Mouse (Mus musculus) c-Kit-positive CD71-positive TER-119-positive erythroid progenitor cells, embryonic 14.5 days (primary cell): ENCODE measurements around the gene Ap2a2.
"Not testable (repeated sequence)": the region's sequence is repeated elsewhere in the genome, so short reads cannot be mapped to it uniquely, and the experiment has no call there.

Source experiments
- DNase-seq: peaks from one replicate; pipeline ENCODE4 v3.0.0-alpha.2; 2013; ENCODE audit warnings: low spot score

Ap2a2 gene

GRCm38 (mm10) chr7:141559726-141560325, 2.1 kb upstream of the Ap2a2 start:
- peak; percentile 30 for DNase-seq

GRCm38 (mm10) chr7:141560471-141560870, 1.5 kb upstream of the Ap2a2 start:
- no peak for DNase-seq

- DNase-seq, result no peak
Observed at GRCm38 (mm10) chr7:141562421-141562851, 463 bp downstream of the Ap2a2 start.

GRCm38 (mm10) chr7:141562852-141563427, 967 bp downstream of the Ap2a2 start:
- peak; percentile 61 for DNase-seq

- DNase-seq, result no peak
Observed at GRCm38 (mm10) chr7:141564561-141564960, 2.6 kb downstream of the Ap2a2 start.

- no peak for DNase-seq
Observed at GRCm38 (mm10) chr7:141566587-141566986, 4.6 kb downstream of the Ap2a2 start.

GRCm38 (mm10) chr7:141569283-141569803, 7.4 kb downstream of the Ap2a2 start:
- DNase-seq, result no peak

- DNase-seq, result no peak
Observed at GRCm38 (mm10) chr7:141569916-141570315, 7.9 kb downstream of the Ap2a2 start.

- no peak for DNase-seq
Observed at GRCm38 (mm10) chr7:141570625-141571295, 8.8 kb downstream of the Ap2a2 start.

GRCm38 (mm10) chr7:141574041-141574440, 12.1 kb downstream of the Ap2a2 start:
- no peak for DNase-seq

- DNase-seq, result no peak
Observed at GRCm38 (mm10) chr7:141575481-141575880, 13.5 kb downstream of the Ap2a2 start.

GRCm38 (mm10) chr7:141577801-141578200, 15.8 kb downstream of the Ap2a2 start:
- DNase-seq, result no peak

- DNase-seq, result no peak
Observed at GRCm38 (mm10) chr7:141578511-141578910, 16.5 kb downstream of the Ap2a2 start.

- DNase-seq, result no peak
Observed at GRCm38 (mm10) chr7:141578943-141579342, 17.0 kb downstream of the Ap2a2 start.

- no peak for DNase-seq
Observed at GRCm38 (mm10) chr7:141581323-141581722, 19.4 kb downstream of the Ap2a2 start.

GRCm38 (mm10) chr7:141584048-141584841, 22.3 kb downstream of the Ap2a2 start:
- DNase-seq, result peak; percentile 41

- DNase-seq, result peak; percentile 89
Observed at GRCm38 (mm10) chr7:141585288-141585687, 23.3 kb downstream of the Ap2a2 start.

GRCm38 (mm10) chr7:141585881-141586280, 23.9 kb downstream of the Ap2a2 start:
- DNase-seq, result peak; percentile 55

GRCm38 (mm10) chr7:141588890-141589289, 26.9 kb downstream of the Ap2a2 start:
- DNase-seq, result no peak

GRCm38 (mm10) chr7:141590249-141590648, 28.3 kb downstream of the Ap2a2 start:
- not testable (repeated sequence) for DNase-seq

- DNase-seq, result no peak
Observed at GRCm38 (mm10) chr7:141590959-141591358, 29.0 kb downstream of the Ap2a2 start.

GRCm38 (mm10) chr7:141592096-141592495, 30.1 kb downstream of the Ap2a2 start:
- no peak for DNase-seq
